In genomic region chr3:52180785-52181184, GRCm38 (mm10) we compare ENCODE assay signal across 8 mouse cellular contexts.
DNase-seq lines count a peak whose midpoint lies in the region; ATAC-seq lines count a peak whose summit lies in the region.

No protein-coding gene starts in this region.

- 0 out of 2 replicates have a peak, but pooled peaks cover 7% of the 10 kb centered on the region for H3K27me3 ChIP-seq in hindbrain, embryonic 10.5 days (ENCODE audit: insufficient read depth, poor library complexity, severe bottlenecking)
- no peaks in the 10 kb centered on the region; the same call in 1 of the 2 replicates for H3K27me3 ChIP-seq in midbrain, embryonic 12.5 days
- no peaks in the 10 kb centered on the region for H3K27me3 ChIP-seq in stomach, embryonic 15.5 days (replicated peaks)

- WGBS in hindbrain, embryonic 10.5 days, result 41% methylated on average over 10 of the region's 10 CpGs
- WGBS in midbrain, embryonic 12.5 days, result 36% methylated on average over 10 of the region's 10 CpGs
- WGBS in stomach, embryonic 15.5 days, result 35% methylated on average over 10 of the region's 10 CpGs

- intact Hi-C loops in left cerebral cortex, postnatal 4 days (cut with DNase I), result loop anchor here (5.0 kb wide), 1 partner anchor 73 kb away; the partner anchor contains the start of gene Maml3

- peak overlapping the region; percentile 24; the same call in 1 of the 2 replicates for H3K9ac ChIP-seq in midbrain, embryonic 12.5 days (replicated peaks)
- H3K9ac ChIP-seq in stomach, embryonic 15.5 days, result no peak overlapping the region

- peak overlapping the region; percentile 94 for H3K27ac ChIP-seq in hindbrain, embryonic 10.5 days
- H3K27ac ChIP-seq in midbrain, embryonic 12.5 days (replicated peaks), result peak overlapping the region; percentile 92
- peak overlapping the region; percentile 94 for H3K27ac ChIP-seq in stomach, embryonic 15.5 days

- DNase-seq in adrenal gland, adult (ENCODE audit: inconsistent age in 2 of 2, low spot score in 1 of 2), result peak; percentile 86 to 93
- DNase-seq in cerebellum, adult 9-10 months, result peak; percentile 89
- DNase-seq in forelimb bud, embryonic 11.5 days (ENCODE audit: low read depth, low spot score), result peak; percentile 68
- peak; percentile 65 for DNase-seq in hindbrain, embryonic 10.5 days (ENCODE audit: low spot score)
- DNase-seq in left cerebral cortex, postnatal 4 days, result peak; percentile 93
- no peak for DNase-seq in spleen, postnatal 14 days (ENCODE audit: low spot score in 2 of 2)

- peak overlapping the region; percentile 34; the same call in 1 of the 2 replicates for H3K4me2 ChIP-seq in midbrain, embryonic 12.5 days (replicated peaks)
- H3K4me2 ChIP-seq in stomach, embryonic 15.5 days, result peak overlapping the region; percentile 40

- peaks cover 70% of the 10 kb centered on the region for H3K4me1 ChIP-seq in hindbrain, embryonic 10.5 days (replicated peaks)
- H3K4me1 ChIP-seq in midbrain, embryonic 12.5 days, result peaks cover 31% of the 10 kb centered on the region
- peaks cover 25% of the 10 kb centered on the region for H3K4me1 ChIP-seq in stomach, embryonic 15.5 days

- ATAC-seq in midbrain, embryonic 12.5 days (ENCODE audit: low FRiP score, low read depth), result peak; percentile 74
- peak; percentile 72; the same call in 1 of the 2 replicates for ATAC-seq in stomach, embryonic 15.5 days (ENCODE audit: insufficient read depth, low FRiP score, low read depth)

- no peaks in the 10 kb centered on the region for H3K36me3 ChIP-seq in hindbrain, embryonic 10.5 days
- no peaks in the 10 kb centered on the region for H3K36me3 ChIP-seq in midbrain, embryonic 12.5 days
- no peaks in the 10 kb centered on the region for H3K36me3 ChIP-seq in stomach, embryonic 15.5 days

- H3K4me3 ChIP-seq in hindbrain, embryonic 10.5 days, result no peak overlapping the region
- no peak overlapping the region for H3K4me3 ChIP-seq in midbrain, embryonic 12.5 days
- H3K4me3 ChIP-seq in stomach, embryonic 15.5 days (replicated peaks), result no peak overlapping the region

- no peaks in the 10 kb centered on the region for H3K9me3 ChIP-seq in hindbrain, embryonic 10.5 days
- H3K9me3 ChIP-seq in midbrain, embryonic 12.5 days, result no peaks in the 10 kb centered on the region
- H3K9me3 ChIP-seq in stomach, embryonic 15.5 days, result no peaks in the 10 kb centered on the region

Comparison
In these comparisons a context has a peak if more than half of its experiments do, and no peak if none do; other contexts are left out.
1. DNase-seq: peak in adrenal gland, adult (2 of 2), cerebellum, adult 9-10 months (single experiment), forelimb bud, embryonic 11.5 days (single experiment), hindbrain, embryonic 10.5 days (single experiment) and left cerebral cortex, postnatal 4 days (single experiment); none in spleen, postnatal 14 days (0 of 2).
2. Peak in every context shown above with its lines, with median percentiles within 50 percentile points of each other: H3K27ac ChIP-seq.